Mouse (Mus musculus) testis, adult 2 months (tissue): Measurements from ENCODE around the gene Plgrkt.

Source experiments
- CTCF ChIP-seq: fragments of 200-500 bp; IDR thresholded peaks from 2 replicates; pipeline ENCODE4 v1.5.1; 2012; ENCODE audit warnings: low read depth, mild to moderate bottlenecking, inconsistent platforms, low read length, moderate library complexity; ENCODE audit not compliant: control insufficient read depth, insufficient read depth, insufficient replicate concordance
- POLR2A ChIP-seq: fragments of 200-500 bp; IDR thresholded peaks from 2 replicates; pipeline ENCODE4 v1.6.1; 2012; ENCODE audit warnings: low read depth, mild to moderate bottlenecking, inconsistent platforms, low read length, moderate library complexity; ENCODE audit not compliant: control insufficient read depth

- TF ChIP-seq POLR2A (no peak), CTCF (no peak)
These were observed 45.6 kb upstream of the Plgrkt start for GRCm38 (mm10) chr19:29412476-29413420.
